Mouse (Mus musculus): ENCODE measurements around the gene Tceal7. TPM values are rescaled to one million over a fixed set of nuclear protein-coding genes. Genes with fewer than 3 reads are reported as not detected.
"Not testable (repeated sequence)": the region's sequence is repeated elsewhere in the genome, so short reads cannot be mapped to it uniquely, and the experiment has no call there.

Gene Tceal7
- polyA plus RNA-seq (2015; fragmentation: Nextera tagmentation; extraction: Ambion mirVana): 1.5 and 5.1 TPM in 2 replicates

DNA sequence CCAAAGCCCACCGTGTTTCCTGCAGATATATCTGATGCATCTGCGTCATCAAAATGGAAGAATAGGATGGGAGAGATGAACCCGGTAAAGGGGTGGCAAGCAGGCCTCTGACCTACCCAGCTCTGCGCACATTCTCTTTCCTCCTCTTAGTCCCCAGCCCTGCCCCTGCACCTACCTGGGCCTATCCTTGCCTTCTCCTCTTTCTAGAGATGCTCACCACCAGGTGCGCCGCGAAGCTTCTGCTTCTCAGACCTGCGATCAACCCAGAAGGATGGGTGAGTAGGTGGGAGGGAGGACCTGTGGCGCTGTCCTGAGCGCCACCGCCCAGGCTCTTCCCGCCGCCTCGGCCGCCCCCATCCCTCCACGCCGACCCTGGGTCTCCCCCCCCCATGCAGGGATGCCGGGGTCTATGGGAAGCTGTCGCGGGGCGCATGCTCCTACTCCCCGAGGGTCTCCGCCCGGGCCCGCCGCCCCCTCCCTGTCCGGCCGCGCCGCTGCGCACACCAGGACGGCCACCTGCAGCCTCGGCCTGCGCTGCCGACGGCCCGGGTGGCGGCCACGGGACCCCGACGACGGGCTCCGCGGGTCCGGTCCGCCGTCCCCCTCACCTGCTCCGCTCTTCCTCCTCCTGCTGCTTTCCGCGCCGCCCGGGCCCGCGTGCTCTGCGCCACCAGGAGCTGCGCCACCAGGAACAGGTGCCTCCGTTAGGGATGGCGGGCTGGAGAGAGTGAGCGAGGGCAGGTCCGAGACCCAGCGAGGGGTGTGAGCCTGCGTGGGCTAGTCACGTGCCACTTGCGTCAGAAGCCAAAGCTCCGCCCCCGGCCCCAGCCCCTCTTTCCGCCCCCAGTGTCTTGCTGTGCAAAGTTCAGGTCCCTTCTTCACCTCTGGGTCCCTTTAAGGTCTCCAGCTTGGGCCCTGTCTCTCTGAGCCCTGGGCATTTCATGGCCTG, at the start of gene Tceal7, which contains the start of gene Bex1:
Tceal7 (plus strand) TSS at position 51 of the 949 bp plus-strand sequence.
Bex1 (minus strand) TSS at position 785 of the 949 bp plus-strand sequence.
- not testable (repeated sequence) for H3K4me1 ChIP-seq; H3K9me3 ChIP-seq; H3K27ac ChIP-seq; H3K36me3 ChIP-seq; H3K27me3 ChIP-seq (replicated peaks); H3K9ac ChIP-seq
- ATAC-seq (ENCODE audit: insufficient read depth, low FRiP score, low read depth): peak; percentile 88
- 24% methylated on average over 16 of the region's 67 CpGs for WGBS
- H3K4me2 ChIP-seq: peak within 1 kb of the TSS; percentile 46
- peak within 1 kb of the TSS; percentile 35 for H3K4me3 ChIP-seq (replicated peaks)

DNA sequence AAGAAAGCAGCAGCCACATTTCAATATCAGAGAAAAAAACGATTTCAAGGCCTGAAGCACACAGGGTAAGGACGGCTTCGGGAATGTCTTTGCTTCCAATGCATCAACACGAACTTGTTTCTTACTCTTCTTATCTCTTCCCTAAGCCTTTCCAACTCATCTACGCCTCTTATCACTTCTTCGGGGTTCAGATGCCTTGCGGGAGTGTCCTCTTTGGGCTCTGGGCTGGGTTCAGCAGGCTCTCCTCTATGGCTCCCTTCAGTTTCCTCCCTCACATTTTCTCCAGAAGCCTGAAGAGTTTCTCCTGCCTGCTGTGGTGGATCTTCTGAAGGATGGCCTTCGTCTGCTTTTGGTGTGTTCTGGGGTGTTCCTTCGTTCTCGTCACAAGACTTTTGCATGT, 44.0 kb upstream of the Tceal7 start:
- H3K36me3 ChIP-seq: no peaks in the 10 kb centered on the region
- H3K4me2 ChIP-seq: peak overlapping the region; percentile 48
- no peaks in the 10 kb centered on the region for H3K4me1 ChIP-seq
- no peak for ATAC-seq (ENCODE audit: insufficient read depth, low FRiP score, low read depth)
- H3K9ac ChIP-seq: no peak overlapping the region
- H3K9me3 ChIP-seq: no peaks in the 10 kb centered on the region
- WGBS: 56% methylated on average over 10 of the region's 10 CpGs
- no peaks in the 10 kb centered on the region for H3K27me3 ChIP-seq (replicated peaks)
- H3K27ac ChIP-seq: no peak overlapping the region
- peak overlapping the region; percentile 54 for H3K4me3 ChIP-seq (replicated peaks)

DNA sequence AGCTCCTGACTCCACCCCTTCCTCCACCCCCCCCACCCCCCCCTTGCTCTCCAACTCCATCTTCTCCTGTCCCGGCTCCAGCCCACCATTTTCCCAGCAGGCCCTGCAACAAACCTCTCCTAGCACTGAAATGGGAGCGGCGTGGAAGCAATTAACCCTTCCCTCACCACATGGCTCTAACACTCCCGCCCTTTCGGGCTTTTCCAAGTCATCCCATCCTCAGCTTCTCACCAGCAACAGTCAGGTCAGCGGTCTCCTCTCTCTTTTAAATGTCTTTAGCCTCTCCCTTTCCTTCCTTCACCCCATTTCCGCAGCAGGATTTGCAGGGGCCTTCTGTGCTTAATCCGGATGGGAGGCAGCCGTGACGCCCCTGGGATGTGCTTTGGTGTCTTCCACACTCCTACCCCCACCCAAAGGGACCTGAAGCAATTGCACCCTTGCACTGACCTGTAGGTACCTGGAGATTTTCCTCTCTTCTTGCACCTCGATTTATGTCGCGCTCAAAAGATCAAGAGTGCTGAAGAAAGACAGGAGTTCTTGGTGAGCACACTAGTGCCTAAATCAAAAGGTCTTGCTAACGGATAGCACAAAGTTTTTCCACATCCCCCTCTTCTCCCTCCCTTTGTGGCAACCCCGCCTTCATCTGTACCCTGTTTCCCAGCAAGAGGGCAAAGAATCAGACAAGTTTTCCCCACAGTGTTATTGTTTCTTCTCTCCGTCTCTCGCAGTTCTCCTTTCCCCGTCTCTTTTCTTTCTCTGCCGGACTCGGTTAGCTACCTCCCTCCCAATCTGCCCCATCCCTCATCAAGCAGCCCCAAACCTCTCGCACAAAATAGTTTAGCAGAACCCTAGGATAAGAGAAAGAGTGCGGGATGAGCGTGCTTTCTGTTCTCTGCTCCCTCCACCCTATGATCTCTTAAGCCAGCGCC, 43.1 kb upstream of the Tceal7 start:
- Histone ChIP-seq H3K4me2 (peak overlapping the region; percentile 48), H3K4me1 (no peaks in the 10 kb centered on the region), H3K27ac (peak overlapping the region; percentile 85), H3K4me3 (replicated peaks) (peak overlapping the region; percentile 54), H3K27me3 (replicated peaks) (no peaks in the 10 kb centered on the region), H3K9me3 (no peaks in the 10 kb centered on the region), H3K36me3 (no peaks in the 10 kb centered on the region), H3K9ac (peak overlapping the region; percentile 37)
- WGBS: 18% methylated on average over 24 of the region's 24 CpGs
- peak; percentile 71 for ATAC-seq (ENCODE audit: insufficient read depth, low FRiP score, low read depth)

DNA sequence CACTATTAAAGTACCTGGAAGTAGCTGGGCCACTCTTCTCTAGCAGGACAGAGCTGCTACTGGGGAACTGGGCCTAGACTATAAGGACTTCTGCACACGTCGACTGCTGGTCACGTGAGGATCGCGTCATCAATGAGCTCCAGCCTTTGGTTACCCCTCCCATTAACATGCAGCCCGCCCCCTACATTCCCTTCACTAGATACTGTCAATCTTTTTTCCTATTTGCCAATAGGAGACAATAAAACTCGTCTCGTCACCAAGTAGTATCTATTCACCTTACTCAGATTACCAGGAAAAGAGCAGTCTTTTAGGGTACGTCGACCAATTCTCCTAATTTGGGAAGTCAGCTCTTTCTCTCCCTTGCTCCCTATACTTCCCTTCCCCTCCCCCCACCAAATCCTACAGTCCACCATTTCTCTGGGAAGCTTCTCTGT, 42.4 kb upstream of the Tceal7 start, which contains the start of gene Tceal8:
Tceal8 (minus strand) TSS at position 225 of the 434 bp plus-strand sequence.
- WGBS: 19% methylated on average over 10 of the region's 10 CpGs
- peak within 1 kb of the TSS; percentile 37 for H3K9ac ChIP-seq
- no peaks in the 10 kb centered on the region for H3K9me3 ChIP-seq
- peak; percentile 93 for ATAC-seq (ENCODE audit: insufficient read depth, low FRiP score, low read depth)
- H3K36me3 ChIP-seq: no peaks in the 10 kb centered on the region
- H3K27ac ChIP-seq: peak within 1 kb of the TSS; percentile 85
- no peaks in the 10 kb centered on the region for H3K4me1 ChIP-seq
- no peaks in the 10 kb centered on the region for H3K27me3 ChIP-seq (replicated peaks)
- peak within 1 kb of the TSS; percentile 54 for H3K4me3 ChIP-seq (replicated peaks)
- peak within 1 kb of the TSS; percentile 48 for H3K4me2 ChIP-seq

DNA sequence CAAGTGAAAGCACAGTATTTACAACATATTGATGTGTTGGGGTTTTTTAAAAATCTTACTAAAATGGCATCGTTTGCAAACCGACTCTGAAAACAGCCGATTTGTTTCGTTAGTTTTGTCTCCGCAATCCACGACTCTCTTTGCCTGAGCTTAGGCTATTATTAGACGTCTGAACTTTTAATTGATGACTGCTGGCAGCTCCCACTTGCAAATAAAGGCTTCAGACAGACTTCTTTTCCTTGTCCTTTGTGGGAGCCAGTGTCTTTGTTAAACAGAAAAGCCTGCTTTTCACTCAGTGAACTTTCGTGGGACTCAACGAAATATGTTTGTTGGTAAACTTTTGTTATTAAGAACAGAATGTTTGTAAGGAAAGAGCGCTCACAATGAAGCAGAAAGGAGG, 41.8 kb upstream of the Tceal7 start:
- no peak for ATAC-seq (ENCODE audit: insufficient read depth, low FRiP score, low read depth)
- Histone ChIP-seq H3K4me3 (replicated peaks) (peak overlapping the region; percentile 54; the same call in 1 of the 2 replicates), H3K4me1 (no peaks in the 10 kb centered on the region), H3K27me3 (replicated peaks) (no peaks in the 10 kb centered on the region), H3K9me3 (no peaks in the 10 kb centered on the region), H3K9ac (no peak overlapping the region), H3K4me2 (peak overlapping the region; percentile 43), H3K36me3 (no peaks in the 10 kb centered on the region), H3K27ac (peak overlapping the region; percentile 81; the same call in 1 of the 2 replicates)
- 25% methylated on average over 10 of the region's 10 CpGs for WGBS

DNA sequence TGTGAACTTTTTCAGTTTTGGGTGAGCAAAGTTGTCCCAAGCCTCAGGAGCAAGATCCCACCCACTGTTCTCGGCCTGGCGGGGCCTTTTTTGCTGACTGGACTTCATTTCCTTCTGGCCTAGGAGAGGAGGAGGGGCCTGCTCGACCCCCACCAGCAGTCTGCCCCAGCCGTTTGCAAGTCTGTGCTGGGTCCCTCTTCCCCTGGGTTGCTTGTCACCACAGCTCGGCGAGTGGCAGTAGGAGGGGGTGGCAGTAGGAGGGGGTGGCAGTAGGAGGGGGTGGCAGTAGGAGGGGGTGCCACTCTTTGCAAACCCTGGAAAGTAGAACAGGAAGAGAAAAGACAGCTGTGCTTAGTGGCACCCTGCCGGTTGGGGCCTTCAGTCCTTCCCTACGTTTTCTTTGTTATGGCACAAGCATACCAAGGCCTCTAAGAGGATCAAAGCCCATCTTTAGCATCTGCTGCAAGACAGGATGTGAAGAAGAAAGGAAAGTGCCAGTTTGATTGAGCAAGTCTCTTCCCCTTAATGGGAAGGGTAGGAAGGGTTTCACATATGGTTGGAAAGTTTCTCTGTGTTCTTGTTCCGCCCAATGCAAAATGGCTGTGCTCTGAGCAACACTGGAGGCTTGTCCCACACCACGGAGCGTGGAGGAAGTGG, 33.6 kb upstream of the Tceal7 start:
- no peak for ATAC-seq (ENCODE audit: insufficient read depth, low FRiP score, low read depth)
- Histone ChIP-seq H3K9ac (no peak overlapping the region), H3K4me2 (no peak overlapping the region), H3K27ac (no peak overlapping the region), H3K27me3 (replicated peaks) (no peaks in the 10 kb centered on the region), H3K4me3 (replicated peaks) (no peak overlapping the region), H3K4me1 (no peaks in the 10 kb centered on the region), H3K36me3 (no peaks in the 10 kb centered on the region), H3K9me3 (no peaks in the 10 kb centered on the region)
- WGBS: 25% methylated on average over 11 of the region's 11 CpGs

DNA sequence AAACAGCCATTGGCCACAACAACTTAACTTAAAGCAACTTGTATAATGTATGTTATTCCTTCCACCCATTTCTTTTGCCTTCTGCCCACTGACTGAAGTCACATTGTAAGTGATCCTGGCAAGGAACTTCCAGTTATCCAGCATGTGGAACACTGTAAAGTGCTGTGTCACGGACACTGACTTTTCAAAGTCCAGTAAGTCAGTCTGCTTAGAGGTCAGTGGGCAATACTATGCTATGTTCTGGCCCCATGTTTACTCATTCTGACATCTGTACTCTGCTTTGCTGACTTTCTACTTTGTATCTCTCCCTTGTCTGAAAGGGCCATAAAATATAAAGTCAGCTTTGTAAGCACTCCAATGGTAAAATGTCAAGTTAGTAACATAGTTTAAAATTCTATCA, 31.5 kb upstream of the Tceal7 start:
- ATAC-seq (ENCODE audit: insufficient read depth, low FRiP score, low read depth): no peak
- Histone ChIP-seq H3K4me1 (no peaks in the 10 kb centered on the region), H3K27ac (no peak overlapping the region), H3K4me2 (no peak overlapping the region), H3K9me3 (no peaks in the 10 kb centered on the region), H3K27me3 (replicated peaks) (no peaks in the 10 kb centered on the region), H3K4me3 (replicated peaks) (no peak overlapping the region), H3K36me3 (no peaks in the 10 kb centered on the region), H3K9ac (no peak overlapping the region)
- WGBS: 76% methylated on average over 1 of the region's 1 CpGs

DNA sequence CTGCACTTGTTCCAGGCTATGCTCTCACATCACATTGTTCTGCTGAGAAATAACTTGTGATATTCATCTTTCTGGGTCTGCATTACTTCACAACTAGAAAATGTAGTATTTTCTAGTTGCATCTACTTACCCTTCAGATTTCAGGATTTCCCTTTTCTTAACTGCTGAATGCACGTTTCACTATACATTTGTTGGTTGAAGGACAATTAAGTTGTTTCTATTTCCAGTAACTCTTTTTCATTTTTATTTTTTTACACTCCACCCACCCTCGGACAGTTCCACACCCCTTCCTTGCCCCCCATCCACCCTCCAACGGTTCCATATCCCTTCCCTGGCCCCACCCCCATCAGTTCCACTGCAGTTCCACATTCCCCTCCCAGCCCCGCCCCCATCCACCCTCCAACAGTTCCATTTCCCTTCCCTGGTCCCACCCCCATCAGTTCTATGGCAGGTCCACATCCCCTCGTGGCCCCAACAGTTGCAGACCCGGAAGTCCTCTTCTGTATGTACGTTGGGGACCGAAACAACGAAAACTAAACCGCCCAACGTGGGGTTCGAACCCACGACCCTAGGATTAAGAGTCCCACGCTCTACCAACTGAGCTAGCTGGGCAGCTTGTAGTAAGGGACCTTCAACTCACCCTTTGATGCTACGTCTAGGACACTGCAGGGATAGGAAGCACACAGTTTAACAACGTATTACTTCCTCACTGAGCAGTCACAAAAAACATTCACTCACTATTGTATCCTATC, 19.2 kb upstream of the Tceal7 start:
- WGBS: 79% methylated on average over 16 of the region's 16 CpGs
- Histone ChIP-seq H3K9ac (no peak overlapping the region), H3K27ac (no peak overlapping the region), H3K4me1 (no peaks in the 10 kb centered on the region), H3K36me3 (no peaks in the 10 kb centered on the region), H3K9me3 (no peaks in the 10 kb centered on the region), H3K27me3 (replicated peaks) (no peaks in the 10 kb centered on the region), H3K4me3 (replicated peaks) (no peak overlapping the region), H3K4me2 (no peak overlapping the region)
- ATAC-seq (ENCODE audit: insufficient read depth, low FRiP score, low read depth): no peak

DNA sequence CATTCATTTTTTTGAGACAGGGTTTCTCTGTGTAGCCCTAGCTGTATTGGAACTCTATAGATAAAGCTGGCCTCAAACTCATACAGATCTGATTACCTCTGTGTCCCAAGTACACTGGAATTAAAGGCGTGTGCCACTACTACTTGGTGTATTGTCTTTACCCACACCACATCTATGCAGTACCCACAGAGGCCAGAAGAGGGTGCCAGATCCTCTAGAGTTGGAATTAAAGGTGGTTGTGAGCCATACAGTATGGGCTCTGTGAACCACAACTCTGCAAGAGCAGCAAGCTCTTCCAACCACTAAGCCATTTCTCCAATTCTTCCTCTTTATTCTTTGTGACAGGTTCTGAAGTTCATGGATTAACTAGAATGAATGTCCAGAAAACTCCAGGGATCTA, 17.7 kb upstream of the Tceal7 start:
- Histone ChIP-seq H3K9ac (no peak overlapping the region), H3K36me3 (no peaks in the 10 kb centered on the region), H3K27me3 (replicated peaks) (no peaks in the 10 kb centered on the region), H3K9me3 (no peaks in the 10 kb centered on the region), H3K4me2 (no peak overlapping the region), H3K4me1 (no peaks in the 10 kb centered on the region), H3K4me3 (replicated peaks) (no peak overlapping the region), H3K27ac (no peak overlapping the region)
- no peak for ATAC-seq (ENCODE audit: insufficient read depth, low FRiP score, low read depth)
- 42% methylated on average over 1 of the region's 1 CpGs for WGBS

DNA sequence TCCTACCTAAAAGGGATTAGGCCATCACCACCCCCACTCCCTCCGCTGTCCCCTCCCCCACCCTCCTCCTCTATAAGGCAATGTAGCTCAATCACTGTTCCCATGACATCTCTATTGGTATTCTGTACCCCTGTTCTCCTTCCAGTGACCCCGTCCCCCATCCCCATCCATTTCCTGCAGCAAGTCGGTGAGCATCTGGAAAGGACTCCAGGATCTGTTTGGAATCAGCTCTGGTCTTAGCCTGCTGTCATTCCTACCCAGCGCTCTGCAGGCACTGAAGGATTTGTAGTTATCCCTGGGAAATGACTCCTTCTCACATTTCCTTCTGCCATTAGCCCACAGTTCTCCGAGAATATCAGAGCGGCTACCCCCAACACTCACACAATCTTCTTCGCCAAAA, 11.3 kb upstream of the Tceal7 start:
- ATAC-seq (ENCODE audit: insufficient read depth, low FRiP score, low read depth): 0 out of 2 replicates have a peak, but pooled peaks have one; percentile 22
- no peaks in the 10 kb centered on the region for H3K36me3 ChIP-seq
- H3K4me1 ChIP-seq: no peaks in the 10 kb centered on the region
- no peak overlapping the region for H3K27ac ChIP-seq
- 21% methylated on average over 7 of the region's 7 CpGs for WGBS
- H3K9me3 ChIP-seq: no peaks in the 10 kb centered on the region
- H3K27me3 ChIP-seq (replicated peaks): no peaks in the 10 kb centered on the region
- peak overlapping the region; percentile 58 for H3K4me2 ChIP-seq
- peak overlapping the region; percentile 41 for H3K4me3 ChIP-seq (replicated peaks)
- H3K9ac ChIP-seq: no peak overlapping the region

DNA sequence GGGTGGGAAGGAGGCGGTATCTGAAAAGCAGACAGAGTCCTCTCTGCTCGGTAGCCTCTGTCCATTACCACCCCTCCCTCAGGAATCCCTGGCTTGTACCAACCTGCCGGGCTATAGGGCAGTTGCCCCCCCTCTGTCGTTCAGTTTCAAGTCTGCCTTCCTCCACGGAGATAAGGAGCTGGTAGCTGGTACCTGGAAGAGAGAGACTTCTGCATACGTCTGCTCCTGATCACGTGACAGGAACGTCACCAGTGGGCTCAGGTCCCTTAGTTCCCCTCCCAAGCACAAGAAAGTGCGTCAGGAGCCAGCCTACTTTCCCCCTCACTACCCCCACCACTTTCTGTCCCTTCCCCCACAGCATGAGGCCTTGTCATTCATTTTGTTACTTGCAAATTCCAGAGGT, 10.9 kb upstream of the Tceal7 start, which contains the start of gene Tceal5:
Tceal5 (minus strand) TSS at position 213 of the 403 bp plus-strand sequence.
- peak; percentile 68 for ATAC-seq (ENCODE audit: insufficient read depth, low FRiP score, low read depth)
- H3K4me2 ChIP-seq: peak within 1 kb of the TSS; percentile 58
- no peaks in the 10 kb centered on the region for H3K4me1 ChIP-seq
- no peak within 1 kb of the TSS for H3K27ac ChIP-seq
- H3K36me3 ChIP-seq: no peaks in the 10 kb centered on the region
- 16% methylated on average over 9 of the region's 9 CpGs for WGBS
- H3K4me3 ChIP-seq (replicated peaks): peak within 1 kb of the TSS; percentile 41
- H3K9ac ChIP-seq: no peak within 1 kb of the TSS
- H3K9me3 ChIP-seq: no peaks in the 10 kb centered on the region
- no peaks in the 10 kb centered on the region for H3K27me3 ChIP-seq (replicated peaks)
